24 mouse cellular contexts compared by ENCODE assay signal in the genomic region with DNA sequence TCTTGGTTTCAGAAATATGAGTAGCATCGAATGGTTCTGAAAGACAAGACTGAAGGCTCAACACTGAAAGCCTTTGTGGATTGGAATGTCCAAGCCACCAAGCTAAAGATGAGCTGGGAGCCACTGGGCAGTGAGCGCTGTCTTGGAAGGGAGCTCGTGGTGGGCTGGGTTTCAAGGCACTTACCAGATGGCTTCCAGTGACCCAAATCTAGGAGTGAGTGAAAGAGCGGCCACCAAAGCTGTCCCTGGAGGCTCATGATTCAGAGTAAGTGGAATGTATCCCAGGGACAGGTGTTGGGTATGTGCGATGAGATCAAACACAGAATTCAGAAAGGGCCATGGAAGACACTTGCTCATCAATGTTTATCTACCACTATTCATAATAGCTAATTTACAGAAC.
DNase-seq lines count a peak whose midpoint lies in the region; TF ChIP-seq lines count a peak whose summit lies in the region.
"Had no signal": no experiment of that assay in that cellular context is flagged by ENCODE, and none has a peak within 500 bp of the region (broad histone marks: within the 10 kb centered on the region; RNA-seq: fewer than 3 reads in every experiment).

No protein-coding gene starts in this region.

- no peak for TF ChIP-seq POLR2A in embryonic fibroblast, embryonic 13.5 days (IDR thresholded peaks at IDR 0.05; ENCODE audit: low read depth, low read length)

- H3K4me3 ChIP-seq in embryonic fibroblast, embryonic 13.5 days (ENCODE audit: insufficient read depth, low read length): no peak overlapping the region
- H3K4me3 ChIP-seq: heart, adult 2 months; hindbrain, embryonic 15.5 days; layer of hippocampus, adult 2 months; limb, embryonic 13.5 days; liver, embryonic 12.5 days; megakaryocyte, embryonic 14.5 days; midbrain, embryonic 13.5 days had no signal

- no peak for TF ChIP-seq CTCF in embryonic fibroblast, embryonic 13.5 days (IDR thresholded peaks at IDR 0.05; ENCODE audit: borderline replicate concordance, insufficient read depth, low read length)

- peak overlapping the region; percentile 93; the same call in 1 of the 2 replicates for H3K27ac ChIP-seq in embryonic fibroblast, embryonic 13.5 days (ENCODE audit: insufficient read depth, low read length)
- H3K27ac ChIP-seq: heart, adult 2 months; hindbrain, embryonic 15.5 days; layer of hippocampus, adult 2 months; limb, embryonic 13.5 days; liver, embryonic 12.5 days; midbrain, embryonic 13.5 days had no signal

- intact Hi-C loops in heart, postnatal 36 days (cut with DNase I): no loop called here

- H3K4me1 ChIP-seq in embryonic fibroblast, embryonic 13.5 days (ENCODE audit: control insufficient read depth, insufficient read depth, low read length): peaks cover 7% of the 10 kb centered on the region; the same call in 1 of the 2 replicates

- peak; percentile 90 for DNase-seq in heart, adult 11 months
- no peak for DNase-seq in heart, postnatal 36 days
- DNase-seq in cerebellum, adult 11 months: peak; percentile 59
- peak; percentile 81 for DNase-seq in cerebellum, adult 9-10 months
- DNase-seq in yolk sac, embryonic 10.5 days (ENCODE audit: low spot score): no peak
- no peak for DNase-seq in layer of hippocampus, postnatal 36 days
- no peak for DNase-seq in layer of hippocampus, adult 18-20 months (ENCODE audit: low spot score in 2 of 2)
- DNase-seq: adrenal gland, postnatal 10 days; B cell, adult 2 months; heart, adult 2 months; heart, postnatal 4 days; kidney, adult 2 months; kidney, postnatal 10 days; lung, adult 18-20 months; lung, postnatal 10 days; right cerebral cortex, postnatal 25 days; spleen, adult 18-20 months had no signal

Comparison
In these comparisons a context has a peak if more than half of its experiments do, and no peak if none do; other contexts are left out.
1. DNase-seq: peak in heart, adult 11 months (single experiment), cerebellum, adult 11 months (single experiment) and cerebellum, adult 9-10 months (single experiment); none in heart, postnatal 36 days (0 of 2), yolk sac, embryonic 10.5 days (single experiment), layer of hippocampus, postnatal 36 days (0 of 2) and layer of hippocampus, adult 18-20 months (0 of 2).